Mouse (Mus musculus): Measurements from ENCODE around the gene Polr3g. TPM values are rescaled to one million over a fixed set of nuclear protein-coding genes. Genes with fewer than 3 reads are reported as not detected.
"Not testable (repeated sequence)": the region's sequence is repeated elsewhere in the genome, so short reads cannot be mapped to it uniquely, and the experiment has no call there.

Polr3g gene
- polyA plus RNA-seq, 1 experiment from 2014 or later, result 14.9 TPM

- H3K4me1 ChIP-seq (ENCODE audit: control insufficient read depth, insufficient read depth, low read length), result no peaks in the 10 kb centered on the region
- WGBS, result 73% methylated on average over 5 of the region's 5 CpGs
- H3K9me3 ChIP-seq (replicated peaks; ENCODE audit: control insufficient read depth, low read length), result no peaks in the 10 kb centered on the region
- no peak overlapping the region for H3K27ac ChIP-seq (ENCODE audit: low read length)
- H3K27me3 ChIP-seq (ENCODE audit: control insufficient read depth, insufficient read depth, low read length), result no peaks in the 10 kb centered on the region
- no peak overlapping the region for H3K9ac ChIP-seq (ENCODE audit: low read length)
- H3K36me3 ChIP-seq (ENCODE audit: control insufficient read depth, insufficient read depth), result no peaks in the 10 kb centered on the region
- no peak overlapping the region for H3K4me2 ChIP-seq (ENCODE audit: low read depth, low read length)
- ATAC-seq (replicated peaks; ENCODE audit: extremely low read depth, insufficient read depth, low FRiP score), result no peak
- no peak overlapping the region for H3K4me3 ChIP-seq (ENCODE audit: low read length)
These were observed 25.8 kb upstream of the Polr3g start for GRCm38 (mm10) chr13:81736606-81737005.

GRCm38 (mm10) chr13:81730362-81730761 is 19.5 kb upstream of the Polr3g start:
- no peaks in the 10 kb centered on the region for H3K9me3 ChIP-seq (replicated peaks; ENCODE audit: control insufficient read depth, low read length)
- no peak overlapping the region for H3K9ac ChIP-seq (ENCODE audit: low read length)
- H3K36me3 ChIP-seq (ENCODE audit: control insufficient read depth, insufficient read depth), result no peaks in the 10 kb centered on the region
- H3K4me3 ChIP-seq (ENCODE audit: low read length), result no peak overlapping the region
- H3K27ac ChIP-seq (ENCODE audit: low read length), result no peak overlapping the region
- no peak for ATAC-seq (replicated peaks; ENCODE audit: extremely low read depth, insufficient read depth, low FRiP score)
- no peaks in the 10 kb centered on the region for H3K27me3 ChIP-seq (ENCODE audit: control insufficient read depth, insufficient read depth, low read length)
- no peak overlapping the region for H3K4me2 ChIP-seq (ENCODE audit: low read depth, low read length)
- H3K4me1 ChIP-seq (ENCODE audit: control insufficient read depth, insufficient read depth, low read length), result no peaks in the 10 kb centered on the region
- WGBS, result 80% methylated on average over 1 of the region's 1 CpGs

DNA sequence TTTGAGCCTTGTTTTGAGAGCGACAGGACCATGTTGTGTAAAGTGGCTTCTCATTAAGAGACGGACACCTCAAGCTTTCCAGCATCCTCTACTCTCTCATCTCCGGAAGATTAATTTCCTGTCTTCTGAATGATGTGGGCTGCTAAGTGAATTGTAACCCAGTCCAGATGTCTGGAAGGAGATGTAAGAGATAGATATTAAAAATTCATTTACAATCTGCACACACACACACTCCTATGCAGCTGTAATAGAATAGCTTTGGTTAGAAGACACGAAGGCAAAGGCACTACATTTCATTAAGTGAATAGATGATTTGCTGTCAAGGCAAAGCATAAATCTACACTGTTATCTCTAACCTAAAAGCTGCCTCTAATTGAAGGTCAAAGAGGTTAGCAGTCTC is 18.3 kb upstream of the Polr3g start:
- no peaks in the 10 kb centered on the region for H3K4me1 ChIP-seq (ENCODE audit: control insufficient read depth, insufficient read depth, low read length)
- ATAC-seq (replicated peaks; ENCODE audit: extremely low read depth, insufficient read depth, low FRiP score), result no peak
- H3K36me3 ChIP-seq (ENCODE audit: control insufficient read depth, insufficient read depth), result no peaks in the 10 kb centered on the region
- WGBS, result 66% methylated on average over 4 of the region's 4 CpGs
- no peaks in the 10 kb centered on the region for H3K9me3 ChIP-seq (replicated peaks; ENCODE audit: control insufficient read depth, low read length)
- no peak overlapping the region for H3K4me2 ChIP-seq (ENCODE audit: low read depth, low read length)
- no peak overlapping the region for H3K9ac ChIP-seq (ENCODE audit: low read length)
- no peaks in the 10 kb centered on the region for H3K27me3 ChIP-seq (ENCODE audit: control insufficient read depth, insufficient read depth, low read length)
- H3K27ac ChIP-seq (ENCODE audit: low read length), result no peak overlapping the region
- no peak overlapping the region for H3K4me3 ChIP-seq (ENCODE audit: low read length)

DNA sequence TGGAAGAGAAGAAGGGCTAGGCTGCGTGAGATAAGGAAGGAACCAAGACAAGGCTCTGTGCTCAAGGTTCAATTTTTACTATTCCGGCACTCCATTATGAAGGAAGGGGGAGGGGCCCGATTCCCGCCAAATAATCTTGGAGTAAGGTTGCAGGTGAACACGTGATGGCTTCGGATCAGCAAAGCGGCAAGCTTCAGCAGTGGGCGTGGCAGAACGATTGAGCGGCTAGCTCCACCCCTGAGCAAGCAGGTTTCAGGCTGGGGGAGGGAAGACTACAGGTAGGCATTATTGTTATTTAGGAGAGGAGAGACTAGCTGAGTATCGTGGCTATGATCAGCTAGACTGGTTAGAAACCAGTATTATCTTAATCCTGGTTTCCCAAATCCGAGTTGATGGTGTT is 17.3 kb upstream of the Polr3g start:
- H3K9ac ChIP-seq (ENCODE audit: low read length); H3K4me3 ChIP-seq (ENCODE audit: low read length); H3K4me2 ChIP-seq (ENCODE audit: low read depth, low read length); H3K36me3 ChIP-seq (ENCODE audit: control insufficient read depth, insufficient read depth); H3K9me3 ChIP-seq (replicated peaks; ENCODE audit: control insufficient read depth, low read length); ATAC-seq (replicated peaks; ENCODE audit: extremely low read depth, insufficient read depth, low FRiP score); H3K27me3 ChIP-seq (ENCODE audit: control insufficient read depth, insufficient read depth, low read length); H3K4me1 ChIP-seq (ENCODE audit: control insufficient read depth, insufficient read depth, low read length); H3K27ac ChIP-seq (ENCODE audit: low read length): not testable (repeated sequence)
- 56% methylated on average over 12 of the region's 12 CpGs for WGBS

GRCm38 (mm10) chr13:81713896-81714295 is 3.1 kb upstream of the Polr3g start:
- no peak for ATAC-seq (replicated peaks; ENCODE audit: extremely low read depth, insufficient read depth, low FRiP score)
- Histone ChIP-seq H3K4me2 (ENCODE audit: low read depth, low read length) (no peak overlapping the region), H3K27me3 (ENCODE audit: control insufficient read depth, insufficient read depth, low read length) (no peaks in the 10 kb centered on the region), H3K36me3 (ENCODE audit: control insufficient read depth, insufficient read depth) (no peaks in the 10 kb centered on the region), H3K27ac (ENCODE audit: low read length) (no peak overlapping the region), H3K9ac (ENCODE audit: low read length) (no peak overlapping the region), H3K4me1 (ENCODE audit: control insufficient read depth, insufficient read depth, low read length) (peaks cover 15% of the 10 kb centered on the region), H3K4me3 (ENCODE audit: low read length) (no peak overlapping the region), H3K9me3 (replicated peaks; ENCODE audit: control insufficient read depth, low read length) (no peaks in the 10 kb centered on the region)
- 79% methylated on average over 1 of the region's 1 CpGs for WGBS

GRCm38 (mm10) chr13:81711546-81712371 is 946 bp upstream of the Polr3g start:
- H3K4me2 ChIP-seq (ENCODE audit: low read depth, low read length), result peak overlapping the region; percentile 99
- H3K4me3 ChIP-seq (ENCODE audit: low read length), result peak overlapping the region; percentile 95
- H3K27ac ChIP-seq (ENCODE audit: low read length), result peak overlapping the region; percentile 91
- H3K36me3 ChIP-seq (ENCODE audit: control insufficient read depth, insufficient read depth), result no peaks in the 10 kb centered on the region
- no peaks in the 10 kb centered on the region for H3K27me3 ChIP-seq (ENCODE audit: control insufficient read depth, insufficient read depth, low read length)
- WGBS, result 1% methylated on average over 41 of the region's 42 CpGs
- no peak; the same call in none of the 2 replicates for ATAC-seq (replicated peaks; ENCODE audit: extremely low read depth, insufficient read depth, low FRiP score)
- H3K9ac ChIP-seq (ENCODE audit: low read length), result peak overlapping the region; percentile 86
- no peaks in the 10 kb centered on the region for H3K9me3 ChIP-seq (replicated peaks; ENCODE audit: control insufficient read depth, low read length)
- H3K4me1 ChIP-seq (ENCODE audit: control insufficient read depth, insufficient read depth, low read length), result peaks cover 15% of the 10 kb centered on the region

- no peaks in the 10 kb centered on the region for H3K36me3 ChIP-seq (ENCODE audit: control insufficient read depth, insufficient read depth)
- peak overlapping the region; percentile 95 for H3K4me3 ChIP-seq (ENCODE audit: low read length)
- no peaks in the 10 kb centered on the region for H3K27me3 ChIP-seq (ENCODE audit: control insufficient read depth, insufficient read depth, low read length)
- peak overlapping the region; percentile 86 for H3K9ac ChIP-seq (ENCODE audit: low read length)
- WGBS, result 1% methylated on average over 7 of the region's 7 CpGs
- ATAC-seq (replicated peaks; ENCODE audit: extremely low read depth, insufficient read depth, low FRiP score), result no peak
- H3K9me3 ChIP-seq (replicated peaks; ENCODE audit: control insufficient read depth, low read length), result no peaks in the 10 kb centered on the region
- peak overlapping the region; percentile 99 for H3K4me2 ChIP-seq (ENCODE audit: low read depth, low read length)
- peaks cover 15% of the 10 kb centered on the region for H3K4me1 ChIP-seq (ENCODE audit: control insufficient read depth, insufficient read depth, low read length)
- H3K27ac ChIP-seq (ENCODE audit: low read length), result peak overlapping the region; percentile 91
These were observed 547 bp downstream of the Polr3g start for GRCm38 (mm10) chr13:81710266-81710665.

GRCm38 (mm10) chr13:81709805-81710204 is 1.0 kb downstream of the Polr3g start:
- no peak for ATAC-seq (replicated peaks; ENCODE audit: extremely low read depth, insufficient read depth, low FRiP score)
- Histone ChIP-seq H3K27ac (ENCODE audit: low read length) (no peak overlapping the region), H3K27me3 (ENCODE audit: control insufficient read depth, insufficient read depth, low read length) (no peaks in the 10 kb centered on the region), H3K4me3 (ENCODE audit: low read length) (peak overlapping the region; percentile 95), H3K4me1 (ENCODE audit: control insufficient read depth, insufficient read depth, low read length) (peaks cover 15% of the 10 kb centered on the region), H3K4me2 (ENCODE audit: low read depth, low read length) (peak overlapping the region; percentile 99), H3K9ac (ENCODE audit: low read length) (peak overlapping the region; percentile 86), H3K9me3 (replicated peaks; ENCODE audit: control insufficient read depth, low read length) (no peaks in the 10 kb centered on the region), H3K36me3 (ENCODE audit: control insufficient read depth, insufficient read depth) (no peaks in the 10 kb centered on the region)
- 31% methylated on average over 4 of the region's 4 CpGs for WGBS

DNA sequence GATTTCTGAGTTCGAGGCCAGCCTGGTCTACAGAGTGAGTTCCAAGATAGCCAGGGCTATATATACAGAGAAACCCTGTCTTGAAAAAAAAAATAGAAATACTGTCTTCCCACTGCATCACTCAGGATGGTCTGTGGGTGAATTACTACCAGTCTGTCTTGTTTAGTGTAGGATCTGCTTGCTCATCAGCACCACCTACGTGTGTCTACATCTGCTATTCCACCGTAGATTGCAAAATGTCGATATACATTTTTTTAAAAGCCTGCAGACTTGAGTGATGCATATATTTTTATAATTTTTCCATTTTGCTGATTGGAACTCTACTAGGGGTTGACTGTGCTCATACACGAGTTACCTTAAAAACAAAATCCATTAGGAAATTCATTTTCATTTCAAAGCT is 4.5 kb downstream of the Polr3g start:
- no peak for ATAC-seq (replicated peaks; ENCODE audit: extremely low read depth, insufficient read depth, low FRiP score)
- Histone ChIP-seq H3K27ac (ENCODE audit: low read length) (no peak overlapping the region), H3K36me3 (ENCODE audit: control insufficient read depth, insufficient read depth) (no peaks in the 10 kb centered on the region), H3K4me2 (ENCODE audit: low read depth, low read length) (no peak overlapping the region), H3K9ac (ENCODE audit: low read length) (no peak overlapping the region), H3K4me3 (ENCODE audit: low read length) (no peak overlapping the region), H3K9me3 (replicated peaks; ENCODE audit: control insufficient read depth, low read length) (no peaks in the 10 kb centered on the region), H3K4me1 (ENCODE audit: control insufficient read depth, insufficient read depth, low read length) (peaks cover 9% of the 10 kb centered on the region), H3K27me3 (ENCODE audit: control insufficient read depth, insufficient read depth, low read length) (no peaks in the 10 kb centered on the region)
- WGBS, result 91% methylated on average over 5 of the region's 5 CpGs
